Mouse (Mus musculus) neural tube, embryonic 14.5 days (tissue): ENCODE data around the gene Nup160. TPM values are rescaled to one million over a fixed set of nuclear protein-coding genes. Genes with fewer than 3 reads are reported as not detected.
A peak's percentile ranks its signal among the peaks of the same experiment; 100 is the strongest.

Experiments
- ATAC-seq: fragments of 200-750 bp; cut with Nextera tagmentation; 2 replicates; pipeline ENCODE4 v1.8.0; 2017; ENCODE audit warnings: low read depth, mild to moderate bottlenecking, moderate TSS enrichment, moderate library complexity
- H3K27ac ChIP-seq: fragments of 300-500 bp; sonication (generic); 2 replicates; pipeline ENCODE4 v1.5.1; 2014; ENCODE audit warnings: low read depth, mild to moderate bottlenecking, control low read depth, low read length, moderate library complexity, mixed read lengths
- H3K27me3 ChIP-seq: fragments of 300-500 bp; sonication (generic); 2 replicates; pipeline ENCODE4 v1.6.1; 2014; ENCODE audit warnings: low read length; ENCODE audit not compliant: control insufficient read depth, insufficient read depth
- H3K36me3 ChIP-seq: fragments of 300-500 bp; sonication (generic); 2 replicates; pipeline ENCODE4 v1.6.1; 2014; ENCODE audit warnings: low read length, mixed read lengths; ENCODE audit not compliant: control insufficient read depth, insufficient read depth
- H3K4me1 ChIP-seq: fragments of 300-500 bp; sonication (generic); 2 replicates; pipeline ENCODE4 v1.6.1; 2014; ENCODE audit warnings: low read length; ENCODE audit not compliant: control insufficient read depth, insufficient read depth
- H3K4me2 ChIP-seq: fragments of 300-500 bp; sonication (generic); 2 replicates; pipeline ENCODE4 v1.6.1; 2014; ENCODE audit warnings: mild to moderate bottlenecking, low read depth, low read length, control low read depth
- H3K4me3 ChIP-seq: fragments of 300-500 bp; sonication (generic); 2 replicates; pipeline ENCODE4 v1.5.1; 2014; ENCODE audit warnings: low read depth, low read length, control low read depth, mixed read lengths
- H3K9ac ChIP-seq: fragments of 300-500 bp; sonication (generic); replicated peaks from 2 replicates; pipeline ENCODE4 v1.6.1; 2014; ENCODE audit warnings: low read depth, mild to moderate bottlenecking, control low read depth, low read length, mixed read lengths
- H3K9me3 ChIP-seq: fragments of 300-500 bp; sonication (generic); 2 replicates; pipeline ENCODE4 v1.6.1; 2016; ENCODE audit warnings: low read length; ENCODE audit not compliant: control insufficient read depth
- WGBS: fragments of 180-500 bp; shearing (Covaris S2); extraction: QIAGEN DNeasy Blood & Tissue Kit; methylation state at CpG from one replicate; pipeline ENCODE4 v1.1.7; 2014; 5-methylcytosine and 5-hydroxymethylcytosine counted together
- polyA plus RNA-seq: library from polyadenylated mRNA; unstranded; fragments of >200 nt; fragmentation: Nextera tagmentation; extraction: Ambion mirVana; gene quantifications from 2 replicates; pipeline ENCODE4 v1.2.1, GENCODE M21; 2014

Gene Nup160
- polyA plus RNA-seq, 1 experiment from 2014 or later, result 29.2 TPM

DNA sequence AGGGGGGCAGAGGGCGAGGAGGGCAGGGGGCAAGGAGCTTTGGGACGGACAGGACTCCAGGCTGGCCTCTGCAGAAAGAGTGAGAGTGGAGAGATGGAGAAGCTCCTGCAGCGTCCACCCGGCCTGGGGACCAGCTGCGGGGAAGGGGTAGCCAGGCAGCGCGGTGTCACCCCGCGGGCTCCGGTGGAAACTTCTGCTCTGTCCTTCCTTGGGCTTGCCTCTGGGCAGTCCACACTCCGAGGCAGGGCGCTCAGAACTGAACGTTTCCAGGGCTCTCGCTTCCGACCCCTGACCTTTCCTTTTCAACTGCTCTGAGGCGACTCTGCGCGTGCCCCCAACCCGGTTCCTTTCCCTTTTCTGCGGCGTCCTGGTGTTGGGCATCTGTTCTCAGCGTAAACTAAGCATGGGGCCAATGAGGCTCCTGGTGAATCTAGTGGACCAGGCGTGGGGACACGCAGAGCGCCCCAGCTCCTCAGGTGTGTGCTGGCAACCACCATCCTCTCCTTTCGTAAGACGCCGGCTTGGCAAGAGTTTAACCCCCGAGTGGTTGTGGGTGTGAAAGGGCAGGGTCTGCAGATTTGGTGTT is 106.0 kb downstream of the Nup160 start:
- H3K4me3 ChIP-seq, result peak overlapping the region; percentile 12; the same call in 1 of the 2 replicates
- no peak overlapping the region for H3K27ac ChIP-seq
- no peak overlapping the region for H3K9ac ChIP-seq
- H3K4me1 ChIP-seq, result no peaks in the 10 kb centered on the region
- peak; percentile 58 for ATAC-seq
- H3K27me3 ChIP-seq, result no peaks in the 10 kb centered on the region
- no peaks in the 10 kb centered on the region for H3K9me3 ChIP-seq
- WGBS, result 2% methylated on average over 27 of the region's 29 CpGs
- H3K36me3 ChIP-seq, result peaks cover 25% of the 10 kb centered on the region
- H3K4me2 ChIP-seq, result peak overlapping the region; percentile 46

Other genes starting within 250 kb of the Nup160 start
- 9.3 and 9.7 TPM in 2 replicates for gene Ptprj, start 96.6 kb upstream of the Nup160 start, polyA plus RNA-seq
- gene Fnbp4, start 68.2 kb downstream of the Nup160 start, polyA plus RNA-seq, result 110 and 128 TPM in 2 replicates
- 0.11 and 0.31 TPM in 2 replicates for gene Agbl2, start 105.5 kb downstream of the Nup160 start, polyA plus RNA-seq
- gene Mtch2, start 169.9 kb downstream of the Nup160 start, polyA plus RNA-seq, result 277 and 280 TPM in 2 replicates
- 135 and 143 TPM in 2 replicates for gene C1qtnf4, start 208.6 kb downstream of the Nup160 start, polyA plus RNA-seq
- 47.5 and 50.4 TPM in 2 replicates for gene Kbtbd4, start 227.5 kb downstream of the Nup160 start, polyA plus RNA-seq
- gene Ndufs3, start 227.6 kb downstream of the Nup160 start, polyA plus RNA-seq, result 229 and 259 TPM in 2 replicates